Mouse (Mus musculus): Measurements from ENCODE around the gene Senp3. TPM values are rescaled to one million over a fixed set of nuclear protein-coding genes. Genes with fewer than 3 reads are reported as not detected.
A peak's percentile ranks its signal among the peaks of the same experiment; 100 is the strongest.
"Not testable (repeated sequence)": the region's sequence is repeated elsewhere in the genome, so short reads cannot be mapped to it uniquely, and the experiment has no call there.

The Senp3 gene
- polyA plus RNA-seq (2014; fragmentation: Nextera tagmentation; extraction: Ambion mirVana) = 75.4 and 79.1 TPM in 2 replicates

GRCm38 (mm10) chr11:69681314-69682208 lies at the start of gene Senp3:
Gene Senp3, minus strand, starts transcription at chr11:69682084.
- Histone ChIP-seq H3K27ac (ENCODE audit: low read depth, low read length) (peak within 1 kb of the TSS; percentile 88), H3K36me3 (ENCODE audit: control insufficient read depth, insufficient read depth, low read length) (peaks cover 15% of the 10 kb centered on the region), H3K4me3 (ENCODE audit: low read depth, low read length) (peak within 1 kb of the TSS; percentile 80), H3K9me3 (ENCODE audit: control insufficient read depth, low read length) (no peaks in the 10 kb centered on the region), H3K4me1 (replicated peaks; ENCODE audit: control insufficient read depth, insufficient read depth, low read length) (peaks cover 29% of the 10 kb centered on the region), H3K27me3 (replicated peaks; ENCODE audit: control insufficient read depth, insufficient read depth, low read length) (no peaks in the 10 kb centered on the region), H3K4me2 (peak within 1 kb of the TSS; percentile 93), H3K9ac (ENCODE audit: low read depth, low read length) (peak within 1 kb of the TSS; percentile 86)
- DNase-seq (ENCODE audit: low spot score) = peak; percentile 98
- under 1% methylated on average over 80 of the region's 80 CpGs for WGBS
- peak; percentile 96 for ATAC-seq (replicated peaks; ENCODE audit: low FRiP score)

- DNase-seq (ENCODE audit: low spot score); H3K9me3 ChIP-seq (ENCODE audit: control insufficient read depth, low read length): not testable (repeated sequence)
Observed at GRCm38 (mm10) chr11:69731408-69731807, 49.5 kb upstream of the Senp3 start.

GRCm38 (mm10) chr11:69729063-69729462 lies 47.2 kb upstream of the Senp3 start:
- DNase-seq (ENCODE audit: low spot score) = peak; percentile 54
- no peak overlapping the region for H3K4me3 ChIP-seq (ENCODE audit: low read depth, low read length)
- H3K36me3 ChIP-seq (ENCODE audit: control insufficient read depth, insufficient read depth, low read length) = peaks cover 1% of the 10 kb centered on the region; the same call in 1 of the 2 replicates
- H3K9me3 ChIP-seq (ENCODE audit: control insufficient read depth, low read length) = no peaks in the 10 kb centered on the region
- ATAC-seq (replicated peaks; ENCODE audit: low FRiP score) = no peak
- H3K27ac ChIP-seq (ENCODE audit: low read depth, low read length) = no peak overlapping the region
- no peaks in the 10 kb centered on the region for H3K4me1 ChIP-seq (replicated peaks; ENCODE audit: control insufficient read depth, insufficient read depth, low read length)
- WGBS = 14% methylated on average over 3 of the region's 3 CpGs
- no peaks in the 10 kb centered on the region for H3K27me3 ChIP-seq (replicated peaks; ENCODE audit: control insufficient read depth, insufficient read depth, low read length)
- H3K9ac ChIP-seq (ENCODE audit: low read depth, low read length) = no peak overlapping the region
- H3K4me2 ChIP-seq = no peak overlapping the region

More at GRCm38 (mm10) chr11:69731408-69731807, 49.5 kb upstream of the Senp3 start:
- H3K27ac ChIP-seq (ENCODE audit: low read depth, low read length); H3K27me3 ChIP-seq (replicated peaks; ENCODE audit: control insufficient read depth, insufficient read depth, low read length); ATAC-seq (replicated peaks; ENCODE audit: low FRiP score); H3K4me2 ChIP-seq; H3K4me1 ChIP-seq (replicated peaks; ENCODE audit: control insufficient read depth, insufficient read depth, low read length); H3K9ac ChIP-seq (ENCODE audit: low read depth, low read length); H3K4me3 ChIP-seq (ENCODE audit: low read depth, low read length): not testable (repeated sequence)
- H3K36me3 ChIP-seq (ENCODE audit: control insufficient read depth, insufficient read depth, low read length) = peaks cover 23% of the 10 kb centered on the region
- 77% methylated on average over 2 of the region's 3 CpGs for WGBS

- Histone ChIP-seq H3K27me3 (replicated peaks; ENCODE audit: control insufficient read depth, insufficient read depth, low read length) (no peaks in the 10 kb centered on the region), H3K9ac (ENCODE audit: low read depth, low read length) (no peak overlapping the region), H3K4me1 (replicated peaks; ENCODE audit: control insufficient read depth, insufficient read depth, low read length) (no peaks in the 10 kb centered on the region), H3K36me3 (ENCODE audit: control insufficient read depth, insufficient read depth, low read length) (no peaks in the 10 kb centered on the region), H3K4me3 (ENCODE audit: low read depth, low read length) (no peak overlapping the region), H3K27ac (ENCODE audit: low read depth, low read length) (no peak overlapping the region), H3K9me3 (ENCODE audit: control insufficient read depth, low read length) (no peaks in the 10 kb centered on the region), H3K4me2 (no peak overlapping the region)
- ATAC-seq (replicated peaks; ENCODE audit: low FRiP score) (no peak), DNase-seq (ENCODE audit: low spot score) (no peak)
- whole genome bisulfite sequencing = 32% methylated on average over 5 of the region's 5 CpGs
Observed at GRCm38 (mm10) chr11:69725951-69726350, 44.1 kb upstream of the Senp3 start.

GRCm38 (mm10) chr11:69723074-69723473 lies 41.2 kb upstream of the Senp3 start:
- H3K36me3 ChIP-seq (ENCODE audit: control insufficient read depth, insufficient read depth, low read length) = no peaks in the 10 kb centered on the region
- H3K9me3 ChIP-seq (ENCODE audit: control insufficient read depth, low read length) = no peaks in the 10 kb centered on the region
- peaks cover 12% of the 10 kb centered on the region for H3K4me1 ChIP-seq (replicated peaks; ENCODE audit: control insufficient read depth, insufficient read depth, low read length)
- no peak overlapping the region for H3K4me3 ChIP-seq (ENCODE audit: low read depth, low read length)
- H3K9ac ChIP-seq (ENCODE audit: low read depth, low read length) = no peak overlapping the region
- H3K27ac ChIP-seq (ENCODE audit: low read depth, low read length) = no peak overlapping the region
- no peak overlapping the region for H3K4me2 ChIP-seq
- no peak for DNase-seq (ENCODE audit: low spot score)
- no peak for ATAC-seq (replicated peaks; ENCODE audit: low FRiP score)
- H3K27me3 ChIP-seq (replicated peaks; ENCODE audit: control insufficient read depth, insufficient read depth, low read length) = no peaks in the 10 kb centered on the region
- WGBS = 55% methylated on average over 2 of the region's 2 CpGs

GRCm38 (mm10) chr11:69720852-69721251 lies 39.0 kb upstream of the Senp3 start:
- no peaks in the 10 kb centered on the region for H3K27me3 ChIP-seq (replicated peaks; ENCODE audit: control insufficient read depth, insufficient read depth, low read length)
- peaks cover 20% of the 10 kb centered on the region for H3K4me1 ChIP-seq (replicated peaks; ENCODE audit: control insufficient read depth, insufficient read depth, low read length)
- ATAC-seq (replicated peaks; ENCODE audit: low FRiP score) = no peak
- no peak overlapping the region for H3K4me2 ChIP-seq
- no peak overlapping the region for H3K27ac ChIP-seq (ENCODE audit: low read depth, low read length)
- 80% methylated on average over 6 of the region's 6 CpGs for WGBS
- no peak overlapping the region for H3K4me3 ChIP-seq (ENCODE audit: low read depth, low read length)
- no peak for DNase-seq (ENCODE audit: low spot score)
- H3K9ac ChIP-seq (ENCODE audit: low read depth, low read length) = peak overlapping the region; percentile 9; the same call in 1 of the 2 replicates
- no peaks in the 10 kb centered on the region for H3K36me3 ChIP-seq (ENCODE audit: control insufficient read depth, insufficient read depth, low read length)
- H3K9me3 ChIP-seq (ENCODE audit: control insufficient read depth, low read length) = no peaks in the 10 kb centered on the region

- DNase-seq (ENCODE audit: low spot score) (no peak), ATAC-seq (replicated peaks; ENCODE audit: low FRiP score) (no peak)
- peak overlapping the region; percentile 66; the same call in 1 of the 2 replicates for H3K27ac ChIP-seq (ENCODE audit: low read depth, low read length)
- no peak overlapping the region for H3K4me2 ChIP-seq
- peaks cover 20% of the 10 kb centered on the region for H3K4me1 ChIP-seq (replicated peaks; ENCODE audit: control insufficient read depth, insufficient read depth, low read length)
- H3K9ac ChIP-seq (ENCODE audit: low read depth, low read length) = no peak overlapping the region
- 71% methylated on average over 6 of the region's 6 CpGs for WGBS
- no peaks in the 10 kb centered on the region for H3K36me3 ChIP-seq (ENCODE audit: control insufficient read depth, insufficient read depth, low read length)
- H3K4me3 ChIP-seq (ENCODE audit: low read depth, low read length) = no peak overlapping the region
- no peaks in the 10 kb centered on the region for H3K9me3 ChIP-seq (ENCODE audit: control insufficient read depth, low read length)
- no peaks in the 10 kb centered on the region for H3K27me3 ChIP-seq (replicated peaks; ENCODE audit: control insufficient read depth, insufficient read depth, low read length)
Observed at GRCm38 (mm10) chr11:69719423-69719822, 37.5 kb upstream of the Senp3 start.

GRCm38 (mm10) chr11:69718661-69719060 lies 36.8 kb upstream of the Senp3 start:
- 17% methylated on average over 15 of the region's 15 CpGs for WGBS
- Histone ChIP-seq H3K27ac (ENCODE audit: low read depth, low read length) (peak overlapping the region; percentile 66; the same call in 1 of the 2 replicates), H3K9me3 (ENCODE audit: control insufficient read depth, low read length) (no peaks in the 10 kb centered on the region), H3K4me2 (peak overlapping the region; percentile 58), H3K9ac (ENCODE audit: low read depth, low read length) (peak overlapping the region; percentile 55; the same call in 1 of the 2 replicates), H3K27me3 (replicated peaks; ENCODE audit: control insufficient read depth, insufficient read depth, low read length) (no peaks in the 10 kb centered on the region), H3K36me3 (ENCODE audit: control insufficient read depth, insufficient read depth, low read length) (no peaks in the 10 kb centered on the region), H3K4me1 (replicated peaks; ENCODE audit: control insufficient read depth, insufficient read depth, low read length) (peaks cover 20% of the 10 kb centered on the region), H3K4me3 (ENCODE audit: low read depth, low read length) (peak overlapping the region; percentile 17; the same call in 1 of the 2 replicates)
- peak; percentile 62 for DNase-seq (ENCODE audit: low spot score)
- peak; percentile 90 for ATAC-seq (replicated peaks; ENCODE audit: low FRiP score)
